Mouse (Mus musculus) right cerebral cortex, postnatal 4 days (tissue): Measurements from ENCODE around the gene Ngf.

Experiments
- DNase-seq: peaks from one replicate; pipeline ENCODE4 v3.0.0-alpha.2; 2022

Ngf gene

DNA sequence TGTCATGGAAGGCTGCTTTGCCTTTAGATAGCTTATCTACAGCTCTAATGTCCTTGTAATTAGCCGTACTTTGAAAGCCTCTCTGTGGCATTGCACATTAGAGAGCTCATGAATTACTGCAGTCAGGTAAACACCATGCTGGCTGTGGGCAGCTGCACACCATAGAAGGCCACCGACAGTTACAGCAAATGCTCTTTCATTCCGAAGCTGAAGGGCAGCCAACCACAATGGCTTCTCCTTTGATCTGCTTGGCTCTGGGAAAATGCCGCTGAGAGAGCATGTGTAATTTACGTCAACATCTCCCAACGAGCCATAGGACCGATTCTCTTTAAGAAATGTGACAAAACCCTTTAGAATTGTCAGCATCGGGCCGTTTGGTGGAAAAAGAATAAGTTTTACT is 38.7 kb downstream of the Ngf start:
- no peak for DNase-seq

DNA sequence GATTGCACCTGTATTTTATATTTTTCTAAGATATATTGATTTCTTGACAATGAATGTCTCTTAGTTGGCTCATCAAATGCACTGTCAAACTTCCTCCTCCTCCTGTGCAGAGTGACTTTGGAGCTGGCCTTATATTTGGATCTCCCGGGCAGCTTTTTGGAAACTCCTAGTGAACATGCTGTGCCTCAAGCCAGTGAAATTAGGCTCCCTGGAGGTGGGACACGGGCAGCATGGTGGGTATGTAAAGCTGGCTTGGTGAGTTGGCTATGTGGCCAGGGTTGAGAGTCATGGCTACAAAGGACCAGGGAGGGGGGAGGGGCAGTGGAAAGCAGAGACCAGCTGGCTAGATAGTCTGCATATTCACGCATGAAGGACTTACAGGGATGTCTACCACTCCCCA is 39.9 kb downstream of the Ngf start:
- DNase-seq: no peak

DNA sequence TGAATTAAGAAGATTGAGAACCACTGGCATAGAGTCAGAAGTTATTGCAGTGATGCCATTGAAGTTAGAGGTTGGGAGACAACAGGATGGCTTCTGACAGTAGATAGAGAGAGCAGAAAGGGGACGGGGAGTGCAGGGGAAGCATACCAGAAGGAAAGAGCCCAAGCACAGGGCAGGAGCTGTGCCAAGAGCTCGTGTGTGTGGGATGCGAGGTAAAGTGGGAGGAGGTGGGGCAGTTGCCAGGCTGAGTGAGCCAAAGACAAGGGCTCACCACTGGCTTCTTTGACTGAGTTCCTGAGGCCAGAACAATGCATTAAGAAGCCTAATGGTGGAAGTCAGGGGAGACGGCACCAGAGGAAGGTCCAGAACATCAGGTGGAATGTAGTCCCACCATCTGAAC is 47.2 kb downstream of the Ngf start:
- no peak for DNase-seq

DNA sequence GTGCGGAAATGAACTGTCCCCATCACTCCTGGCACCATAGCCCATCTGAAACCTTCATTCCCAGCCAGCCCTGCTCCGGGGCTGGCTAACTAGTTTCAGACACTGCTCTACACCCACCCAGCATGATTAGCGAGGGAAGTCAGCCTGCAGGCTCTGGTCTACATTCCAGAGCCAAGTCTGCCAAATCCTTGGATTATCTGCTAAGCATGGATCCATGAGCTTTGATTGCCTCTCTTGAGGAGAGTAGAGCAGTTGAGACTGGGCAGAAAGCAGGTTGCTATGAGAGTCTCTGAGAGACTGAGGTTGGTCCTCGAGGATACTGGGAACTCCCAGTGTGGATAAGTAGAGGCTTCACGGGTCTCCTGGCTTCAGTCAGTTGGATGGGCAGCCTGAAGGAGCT is 51.3 kb downstream of the Ngf start:
- DNase-seq: no peak

DNA sequence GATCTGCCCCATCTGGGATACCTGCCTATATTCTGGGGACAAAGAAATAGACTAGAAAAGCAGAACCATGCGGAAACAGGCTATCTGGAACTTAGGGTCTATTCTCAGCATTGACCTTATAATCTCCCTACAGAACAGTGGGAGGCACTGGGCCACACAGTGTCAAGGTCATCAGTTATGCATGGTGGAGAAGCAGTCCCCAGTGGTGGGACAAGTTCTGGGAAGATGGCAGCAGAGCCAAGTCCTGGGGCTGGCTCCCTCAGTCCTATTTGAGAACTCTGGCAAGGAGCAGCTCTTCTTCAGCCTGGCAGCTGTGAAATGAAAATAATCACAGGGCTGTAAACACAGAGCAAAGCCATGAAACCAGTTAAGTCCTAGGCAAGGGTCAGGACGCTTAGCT is 54.0 kb downstream of the Ngf start:
- no peak for DNase-seq

DNA sequence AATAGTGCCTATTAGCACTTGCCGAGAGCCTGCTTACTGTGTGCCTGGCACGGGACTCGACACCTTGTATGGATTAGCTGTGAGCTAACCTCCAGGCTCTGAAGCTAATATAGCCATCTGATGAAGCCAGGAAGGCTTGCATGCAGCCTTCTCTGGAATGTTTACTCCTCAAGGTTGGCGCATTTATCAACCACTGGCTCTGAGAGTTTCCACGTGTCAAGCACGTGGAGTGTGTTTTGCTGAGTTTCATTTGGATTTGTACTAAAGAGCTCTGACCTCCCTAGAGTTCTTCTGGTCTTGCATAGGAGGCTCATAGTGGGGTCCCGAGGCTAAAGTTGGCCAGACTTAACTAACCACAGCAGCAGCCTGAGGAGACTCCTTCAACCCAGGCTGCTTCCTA is 55.2 kb downstream of the Ngf start:
- no peak for DNase-seq

DNA sequence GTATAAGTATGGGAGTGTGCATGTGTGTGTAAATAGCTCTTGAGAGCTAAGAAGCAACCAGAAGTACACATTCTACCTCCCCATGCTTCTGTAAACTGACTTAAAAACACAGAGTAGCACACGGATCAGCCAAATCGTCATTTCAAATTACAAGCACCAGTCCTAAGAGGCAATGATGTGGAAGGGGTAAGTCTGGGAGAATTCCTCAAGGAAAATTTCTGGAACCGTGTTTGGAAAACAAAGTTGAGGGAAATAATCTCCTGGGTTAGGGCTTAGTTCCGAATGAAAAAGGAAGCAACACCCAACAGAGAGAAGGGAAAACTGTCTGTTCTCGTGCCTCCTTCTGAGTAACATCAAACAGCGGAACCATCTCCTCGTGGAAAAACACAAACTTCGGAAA is 56.1 kb downstream of the Ngf start:
- no peak for DNase-seq

DNA sequence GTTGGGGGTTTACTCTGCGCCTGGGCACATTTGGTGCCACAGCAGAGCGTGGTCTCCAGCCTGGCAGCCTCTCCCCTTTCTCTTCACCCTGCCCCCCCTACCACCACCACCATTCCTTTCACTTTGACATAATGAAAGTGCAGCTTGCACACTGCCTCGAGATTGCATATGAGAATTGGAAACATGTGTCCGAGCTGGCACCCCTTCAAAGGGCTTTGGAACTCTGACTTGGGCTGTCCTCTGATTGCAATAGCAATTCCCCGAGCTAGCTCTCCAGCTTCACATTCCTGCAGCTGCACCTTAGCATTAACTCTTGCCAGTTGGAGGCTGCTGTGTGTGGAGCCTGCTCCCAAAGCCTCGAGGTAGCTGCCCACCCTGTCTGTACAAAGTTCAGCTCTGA is 56.8 kb downstream of the Ngf start:
- DNase-seq: peak; percentile 17

DNA sequence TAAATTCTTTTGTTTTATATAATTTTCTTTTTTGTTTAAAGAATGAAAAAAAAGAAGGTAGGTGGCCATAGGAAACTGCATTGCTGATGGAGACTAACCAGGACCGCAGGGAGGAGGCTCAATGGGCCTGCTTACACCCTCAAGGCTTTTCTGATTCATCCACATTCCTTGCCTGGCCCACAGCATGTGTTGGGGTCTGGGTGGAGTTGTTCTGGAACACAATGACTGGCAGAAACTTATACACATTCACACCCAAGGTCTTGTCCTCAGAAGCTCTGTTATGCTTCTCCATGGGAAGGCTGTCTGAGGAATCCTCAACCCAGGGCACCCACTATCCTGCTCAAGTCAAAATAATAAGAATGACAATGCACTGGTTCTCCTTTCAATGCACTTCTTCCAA is 65.0 kb downstream of the Ngf start:
- DNase-seq: no peak

DNA sequence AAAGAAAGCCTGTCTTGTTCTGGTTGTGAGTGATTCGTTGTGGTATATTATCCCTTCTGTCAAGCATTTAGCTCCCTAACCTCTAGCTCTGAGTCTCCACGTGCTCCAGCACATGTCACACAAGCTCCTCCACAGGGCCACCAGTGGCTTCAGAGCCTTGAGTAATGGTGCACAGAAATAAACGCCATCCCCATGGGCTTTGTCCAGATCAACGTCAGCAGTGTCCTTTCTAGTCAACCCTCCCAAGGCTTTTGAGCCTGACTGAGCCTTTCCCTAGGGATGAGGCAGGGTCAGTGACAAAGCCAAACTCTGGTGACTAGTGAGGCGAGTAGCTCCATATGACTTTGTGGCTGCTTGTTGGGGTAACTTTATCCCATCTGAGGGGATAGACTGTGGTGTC is 73.9 kb downstream of the Ngf start:
- no peak for DNase-seq

DNA sequence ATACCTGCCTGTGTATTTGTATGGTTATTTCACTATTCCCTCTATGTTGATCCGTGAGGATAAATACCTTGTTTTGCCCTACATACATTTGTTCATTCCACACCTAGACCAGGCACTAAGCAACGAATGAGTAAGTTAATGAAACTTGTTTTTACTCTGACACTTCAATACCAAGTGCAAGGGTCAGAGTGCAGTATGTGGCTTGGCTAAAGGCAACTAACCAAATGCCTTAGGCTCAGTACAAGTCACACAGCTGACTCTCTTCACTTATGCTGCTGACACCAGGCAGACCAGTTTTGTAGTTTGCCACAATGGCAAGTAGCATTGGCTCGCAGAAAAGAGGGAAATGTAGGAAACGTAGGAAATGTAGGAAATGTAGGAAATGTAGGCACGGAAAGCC is 77.8 kb downstream of the Ngf start:
- DNase-seq: no peak

DNA sequence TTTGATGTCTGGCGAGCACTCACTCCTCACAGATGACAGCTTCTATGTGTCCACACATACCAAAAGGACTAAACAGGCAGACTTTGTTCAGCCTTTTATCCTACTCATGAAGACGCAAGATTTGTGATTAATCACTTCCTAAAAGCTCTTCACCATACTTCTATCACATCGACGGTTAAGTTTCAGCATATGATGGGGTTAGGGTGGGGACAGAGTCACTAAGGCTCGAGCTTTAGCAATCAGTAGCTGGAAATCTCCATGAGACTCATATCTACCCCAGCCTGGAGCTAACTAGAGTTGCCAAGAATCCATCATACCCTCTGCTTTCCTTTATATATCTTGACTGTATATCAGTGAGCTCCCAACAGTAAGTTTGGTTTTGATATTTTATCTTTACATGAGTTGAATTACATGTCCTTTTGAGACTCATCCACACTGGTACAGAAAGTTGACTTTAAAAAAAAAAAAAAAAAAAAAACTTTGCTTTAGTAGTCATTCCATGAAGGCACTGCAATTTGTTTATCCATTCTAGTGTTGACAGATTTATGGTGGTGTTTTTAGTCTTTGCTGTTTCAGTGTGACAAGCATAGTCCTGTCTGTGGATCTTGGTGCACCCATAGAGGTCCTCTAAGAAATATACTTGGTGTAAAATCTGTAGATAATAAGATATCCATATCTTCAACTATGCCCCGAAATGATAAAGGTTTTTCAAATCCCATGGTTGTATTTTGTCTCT is 84.4 kb downstream of the Ngf start:
- no peak for DNase-seq

DNA sequence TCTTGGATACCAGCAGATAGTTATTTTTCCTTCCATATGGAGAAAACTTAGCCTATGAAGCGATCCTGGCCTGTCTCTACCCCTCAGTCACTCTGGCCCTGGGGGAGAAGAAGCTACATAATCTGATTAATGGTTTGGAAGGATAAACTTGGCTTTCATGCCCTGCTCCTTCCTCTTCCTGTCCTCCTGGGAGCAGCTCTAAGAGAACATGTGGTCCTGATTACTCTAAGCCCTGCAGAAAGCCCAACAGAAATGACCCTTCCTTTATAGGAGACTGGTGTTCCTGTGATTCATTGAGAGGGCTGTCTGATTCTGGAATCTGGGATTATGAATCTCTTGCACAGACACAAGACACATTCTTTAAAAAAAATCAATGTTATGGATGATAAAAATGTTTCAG is 86.4 kb downstream of the Ngf start:
- DNase-seq: no peak

DNA sequence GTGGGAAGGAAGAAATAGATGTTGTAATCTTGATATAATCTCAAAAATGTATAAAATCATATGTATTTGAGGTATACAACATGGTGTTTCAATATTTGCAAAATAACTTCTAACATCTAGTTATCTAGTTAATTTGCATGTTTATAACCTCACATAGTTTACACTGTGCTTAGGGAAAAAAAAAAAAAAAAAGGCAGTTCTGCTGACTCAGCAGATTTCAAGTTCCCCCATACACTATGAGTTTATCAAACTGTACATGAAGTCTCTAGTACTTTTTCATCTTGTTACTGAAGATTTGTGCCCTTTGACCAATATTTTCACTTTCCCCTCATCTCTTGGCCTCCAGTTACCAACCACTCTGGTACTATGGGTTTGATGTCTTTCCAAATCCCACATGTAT is 86.9 kb downstream of the Ngf start:
- no peak for DNase-seq
